Mouse (Mus musculus): ENCODE results near the gene Pikfyve. TPM values are rescaled to one million over a fixed set of nuclear protein-coding genes. Genes with fewer than 3 reads are reported as not detected.
"Not testable (repeated sequence)": the region's sequence is repeated elsewhere in the genome, so short reads cannot be mapped to it uniquely, and the experiment has no call there.

The Pikfyve gene
- polyA plus RNA-seq, 1 experiment from 2014 or later = 3.9 TPM

GRCm38 (mm10) chr1:65229768-65230167 lies 43.3 kb downstream of the Pikfyve start:
- not testable (repeated sequence) for H3K36me3 ChIP-seq (replicated peaks); H3K4me1 ChIP-seq (replicated peaks); H3K4me3 ChIP-seq (replicated peaks); H3K9me3 ChIP-seq (replicated peaks); H3K27ac ChIP-seq (replicated peaks); H3K27me3 ChIP-seq; H3K9ac ChIP-seq; H3K4me2 ChIP-seq; ATAC-seq (ENCODE audit: insufficient read depth)
- WGBS (ENCODE audit: insufficient replicate concordance) = 70% methylated on average over 3 of the region's 3 CpGs

DNA sequence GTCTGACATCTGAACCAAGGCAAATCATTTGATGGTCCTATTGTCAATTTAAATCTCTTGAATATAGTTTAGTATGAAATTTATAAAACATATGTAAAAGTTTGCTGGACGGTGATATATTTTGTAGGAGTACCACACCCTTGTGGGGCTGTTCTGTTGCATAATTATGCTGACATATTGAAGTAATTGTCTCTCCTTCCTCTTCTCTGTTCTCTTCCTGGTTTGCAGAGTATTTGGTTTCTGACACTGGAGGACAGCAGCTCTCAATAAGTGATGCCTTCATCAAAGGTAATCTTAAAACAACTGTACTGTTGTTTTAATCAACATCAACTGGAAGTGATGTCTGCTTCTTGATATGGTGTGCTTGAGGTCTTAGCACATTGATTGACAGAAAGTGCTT lies 44.1 kb downstream of the Pikfyve start:
- Histone ChIP-seq H3K27me3 (no peaks in the 10 kb centered on the region), H3K4me2 (no peak overlapping the region), H3K36me3 (replicated peaks) (peaks cover 15% of the 10 kb centered on the region), H3K9ac (no peak overlapping the region), H3K4me3 (replicated peaks) (no peak overlapping the region), H3K4me1 (replicated peaks) (no peaks in the 10 kb centered on the region), H3K9me3 (replicated peaks) (no peaks in the 10 kb centered on the region), H3K27ac (replicated peaks) (no peak overlapping the region)
- 72% methylated on average over 1 of the region's 1 CpGs for WGBS (ENCODE audit: insufficient replicate concordance)
- no peak for ATAC-seq (ENCODE audit: insufficient read depth)

DNA sequence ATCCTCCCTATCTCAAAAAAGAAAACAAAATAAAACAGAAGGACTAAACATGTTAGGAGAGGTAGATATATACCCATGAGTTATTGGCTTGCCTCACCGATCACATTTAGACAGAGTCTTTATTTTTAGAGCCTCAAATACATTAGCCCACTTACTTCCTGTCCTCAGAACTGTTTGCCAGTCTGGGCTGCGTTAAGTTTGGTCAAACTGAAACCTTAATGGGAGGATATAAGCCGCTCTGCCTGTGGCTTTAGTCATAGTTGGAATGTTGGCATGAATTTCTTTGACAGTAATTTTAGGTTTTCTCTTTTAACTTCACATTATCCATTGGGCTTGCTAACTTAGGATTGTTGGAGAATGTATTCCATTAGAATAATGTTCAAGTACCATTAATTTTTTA lies 51.2 kb downstream of the Pikfyve start:
- H3K4me2 ChIP-seq = no peak overlapping the region
- no peak overlapping the region for H3K9ac ChIP-seq
- no peak overlapping the region for H3K4me3 ChIP-seq (replicated peaks)
- H3K27me3 ChIP-seq = no peaks in the 10 kb centered on the region
- no peak for ATAC-seq (ENCODE audit: insufficient read depth)
- 42% methylated on average over 3 of the region's 3 CpGs for WGBS (ENCODE audit: insufficient replicate concordance)
- H3K36me3 ChIP-seq (replicated peaks) = peaks cover 21% of the 10 kb centered on the region
- H3K27ac ChIP-seq (replicated peaks) = no peak overlapping the region
- no peaks in the 10 kb centered on the region for H3K4me1 ChIP-seq (replicated peaks)
- H3K9me3 ChIP-seq (replicated peaks) = no peaks in the 10 kb centered on the region

- H3K9ac ChIP-seq = no peak overlapping the region
- no peak overlapping the region for H3K4me2 ChIP-seq
- H3K36me3 ChIP-seq (replicated peaks) = peaks cover 22% of the 10 kb centered on the region
- no peaks in the 10 kb centered on the region for H3K27me3 ChIP-seq
- no peaks in the 10 kb centered on the region for H3K4me1 ChIP-seq (replicated peaks)
- ATAC-seq (ENCODE audit: insufficient read depth) = no peak
- WGBS (ENCODE audit: insufficient replicate concordance) = 65% methylated on average over 1 of the region's 1 CpGs
- H3K9me3 ChIP-seq (replicated peaks) = no peaks in the 10 kb centered on the region
- no peak overlapping the region for H3K27ac ChIP-seq (replicated peaks)
- H3K4me3 ChIP-seq (replicated peaks) = no peak overlapping the region
Measured at GRCm38 (mm10) chr1:65245637-65246036, 59.2 kb downstream of the Pikfyve start.

DNA sequence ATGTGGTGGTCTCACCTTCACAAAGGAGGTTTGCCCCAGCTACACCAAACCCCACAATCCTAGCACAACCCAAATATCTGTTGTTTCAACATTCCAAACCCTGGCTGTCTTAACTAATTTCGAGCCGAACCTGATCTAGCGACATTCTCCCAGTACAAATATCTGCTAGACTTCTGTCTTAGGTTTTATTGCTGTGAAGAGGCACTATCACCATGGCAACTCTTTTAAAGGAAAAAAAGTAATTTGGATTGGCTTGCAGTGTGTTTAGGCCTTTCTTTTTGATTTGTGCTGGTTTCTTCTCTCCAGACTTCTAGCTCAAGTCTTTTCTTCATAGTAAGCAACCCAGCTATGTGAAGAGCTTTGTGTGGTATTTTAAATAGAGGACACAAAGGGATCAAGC lies 94.0 kb downstream of the Pikfyve start:
- Histone ChIP-seq H3K4me2 (no peak overlapping the region), H3K9ac (no peak overlapping the region), H3K36me3 (replicated peaks) (no peaks in the 10 kb centered on the region), H3K27me3 (no peaks in the 10 kb centered on the region), H3K4me1 (replicated peaks) (no peaks in the 10 kb centered on the region), H3K4me3 (replicated peaks) (no peak overlapping the region), H3K9me3 (replicated peaks) (no peaks in the 10 kb centered on the region), H3K27ac (replicated peaks) (no peak overlapping the region)
- no peak for ATAC-seq (ENCODE audit: insufficient read depth)
- 77% methylated on average over 3 of the region's 3 CpGs for WGBS (ENCODE audit: insufficient replicate concordance)

DNA sequence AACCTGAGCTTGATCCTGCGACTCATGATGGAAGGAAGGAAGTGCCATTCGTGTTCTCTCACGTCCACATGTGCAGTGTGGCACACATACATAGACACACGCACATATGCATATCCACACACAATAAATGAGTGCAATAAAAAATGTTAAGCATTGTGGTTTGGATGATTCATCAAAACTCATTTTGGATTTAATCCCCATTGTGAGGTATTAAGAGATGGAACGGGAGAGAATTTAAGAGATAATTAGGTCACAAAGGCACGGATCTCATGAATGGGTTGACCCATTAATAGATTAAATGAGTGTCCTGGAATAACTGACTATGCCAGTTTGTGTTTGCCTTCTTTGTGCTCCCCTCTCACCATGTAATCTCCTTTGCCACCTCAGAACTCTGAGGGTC lies 95.3 kb downstream of the Pikfyve start, which contains the start of gene Pth2r:
Gene Pth2r (plus strand): TSS at position 301 of the 400 bp plus-strand sequence.
- no peak within 1 kb of the TSS for H3K4me2 ChIP-seq
- H3K9ac ChIP-seq = no peak within 1 kb of the TSS
- H3K27me3 ChIP-seq = no peaks in the 10 kb centered on the region
- WGBS (ENCODE audit: insufficient replicate concordance) = 65% methylated on average over 6 of the region's 6 CpGs
- no peak within 1 kb of the TSS for H3K4me3 ChIP-seq (replicated peaks)
- no peaks in the 10 kb centered on the region for H3K9me3 ChIP-seq (replicated peaks)
- no peak within 1 kb of the TSS for H3K27ac ChIP-seq (replicated peaks)
- H3K4me1 ChIP-seq (replicated peaks) = no peaks in the 10 kb centered on the region
- no peaks in the 10 kb centered on the region for H3K36me3 ChIP-seq (replicated peaks)
- ATAC-seq (ENCODE audit: insufficient read depth) = no peak

- H3K27me3 ChIP-seq = no peaks in the 10 kb centered on the region
- H3K9me3 ChIP-seq (replicated peaks) = no peaks in the 10 kb centered on the region
- 8% methylated on average over 6 of the region's 6 CpGs for WGBS (ENCODE audit: insufficient replicate concordance)
- no peak overlapping the region for H3K4me3 ChIP-seq (replicated peaks)
- no peak overlapping the region for H3K27ac ChIP-seq (replicated peaks)
- H3K9ac ChIP-seq = no peak overlapping the region
- no peak overlapping the region for H3K4me2 ChIP-seq
- ATAC-seq (ENCODE audit: insufficient read depth) = no peak
- H3K4me1 ChIP-seq (replicated peaks) = no peaks in the 10 kb centered on the region
- no peaks in the 10 kb centered on the region for H3K36me3 ChIP-seq (replicated peaks)
Measured at GRCm38 (mm10) chr1:65282766-65283165, 96.3 kb downstream of the Pikfyve start.

DNA sequence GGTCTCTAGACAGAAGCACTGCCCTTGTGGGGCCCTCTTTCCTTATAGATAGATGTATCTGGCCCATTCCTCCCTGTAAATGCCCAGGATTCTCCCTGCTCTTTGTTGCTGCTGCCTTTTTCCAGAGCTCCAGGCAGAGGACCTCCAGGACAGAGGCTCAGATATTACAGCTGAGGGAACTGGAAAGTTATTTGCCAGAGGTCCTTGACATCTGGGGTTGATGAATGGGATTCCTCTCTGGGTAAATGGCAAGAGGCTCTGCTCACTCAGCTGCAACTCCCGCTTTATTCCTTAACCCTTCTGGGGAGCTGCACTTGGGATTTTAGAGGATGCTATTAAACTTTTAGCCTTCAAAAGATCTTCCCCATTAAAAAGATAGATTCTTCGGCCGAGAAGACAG lies 122.0 kb downstream of the Pikfyve start:
- no peaks in the 10 kb centered on the region for H3K9me3 ChIP-seq (replicated peaks)
- WGBS (ENCODE audit: insufficient replicate concordance) = 62% methylated on average over 3 of the region's 3 CpGs
- H3K27ac ChIP-seq (replicated peaks) = no peak overlapping the region
- no peaks in the 10 kb centered on the region for H3K36me3 ChIP-seq (replicated peaks)
- H3K4me2 ChIP-seq = no peak overlapping the region
- no peak overlapping the region for H3K9ac ChIP-seq
- ATAC-seq (ENCODE audit: insufficient read depth) = no peak
- H3K27me3 ChIP-seq = peaks cover 10% of the 10 kb centered on the region
- no peak overlapping the region for H3K4me3 ChIP-seq (replicated peaks)
- no peaks in the 10 kb centered on the region for H3K4me1 ChIP-seq (replicated peaks)

- ATAC-seq (ENCODE audit: insufficient read depth) = no peak
- Histone ChIP-seq H3K27ac (replicated peaks) (no peak overlapping the region), H3K9me3 (replicated peaks) (no peaks in the 10 kb centered on the region), H3K4me3 (replicated peaks) (no peak overlapping the region), H3K9ac (no peak overlapping the region), H3K4me2 (no peak overlapping the region; the same call in 1 of the 2 replicates), H3K4me1 (replicated peaks) (no peaks in the 10 kb centered on the region), H3K36me3 (replicated peaks) (no peaks in the 10 kb centered on the region), H3K27me3 (peaks cover 10% of the 10 kb centered on the region)
- 3% methylated on average over 29 of the region's 29 CpGs for WGBS (ENCODE audit: insufficient replicate concordance)
Measured at GRCm38 (mm10) chr1:65311214-65311933, 124.9 kb downstream of the Pikfyve start.

DNA sequence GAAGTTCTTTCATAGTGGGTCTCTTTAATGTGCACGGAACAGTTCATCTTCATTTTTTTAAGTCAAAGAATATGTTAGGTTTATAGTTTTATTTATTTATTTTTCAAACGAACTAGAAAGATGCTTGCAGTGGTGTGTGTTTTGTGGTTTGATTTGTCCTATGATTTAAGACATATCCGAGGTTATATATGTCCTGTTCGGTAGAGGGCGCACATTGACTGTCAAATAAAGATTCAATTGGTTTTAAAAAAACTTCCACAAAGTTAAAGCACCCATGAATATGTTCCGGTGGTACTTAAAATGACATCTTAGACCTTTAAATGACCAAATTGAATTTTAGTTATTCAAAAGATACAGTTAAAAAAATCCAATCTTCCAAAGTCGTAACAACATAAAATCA lies 125.6 kb downstream of the Pikfyve start:
- no peak overlapping the region for H3K4me2 ChIP-seq
- H3K36me3 ChIP-seq (replicated peaks) = no peaks in the 10 kb centered on the region
- peaks cover 10% of the 10 kb centered on the region for H3K27me3 ChIP-seq
- H3K9me3 ChIP-seq (replicated peaks) = no peaks in the 10 kb centered on the region
- no peak overlapping the region for H3K27ac ChIP-seq (replicated peaks)
- 7% methylated on average over 7 of the region's 7 CpGs for WGBS (ENCODE audit: insufficient replicate concordance)
- no peaks in the 10 kb centered on the region for H3K4me1 ChIP-seq (replicated peaks)
- no peak overlapping the region for H3K9ac ChIP-seq
- no peak overlapping the region for H3K4me3 ChIP-seq (replicated peaks)
- no peak for ATAC-seq (ENCODE audit: insufficient read depth)

DNA sequence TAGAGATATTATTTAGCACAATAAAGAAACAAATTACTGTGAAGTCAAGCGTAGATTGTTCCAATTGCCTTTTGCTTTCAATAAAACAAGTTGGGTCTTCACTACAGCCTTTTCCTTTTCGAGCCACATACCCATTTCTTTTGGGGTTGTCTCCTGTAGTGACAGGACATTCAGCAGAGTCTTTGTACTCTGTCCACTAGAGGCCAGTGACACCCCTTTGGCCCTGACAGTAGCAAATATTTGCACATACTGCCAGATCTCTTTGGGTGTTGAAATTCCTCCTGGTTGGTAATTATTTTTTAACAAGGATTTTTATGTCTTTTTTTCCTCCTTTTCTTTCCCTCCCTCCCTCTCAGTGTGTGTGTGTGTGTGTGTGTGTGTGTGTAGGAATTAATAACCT lies 126.4 kb downstream of the Pikfyve start:
- WGBS (ENCODE audit: insufficient replicate concordance) = 40% methylated on average over 2 of the region's 2 CpGs
- H3K27ac ChIP-seq (replicated peaks) = no peak overlapping the region
- no peak for ATAC-seq (ENCODE audit: insufficient read depth)

More for the DNA sequence above, 126.4 kb downstream of the Pikfyve start:
- no peak overlapping the region for H3K4me2 ChIP-seq
- H3K9me3 ChIP-seq (replicated peaks) = no peaks in the 10 kb centered on the region
- H3K4me1 ChIP-seq (replicated peaks) = no peaks in the 10 kb centered on the region
- no peak overlapping the region for H3K4me3 ChIP-seq (replicated peaks)
- H3K36me3 ChIP-seq (replicated peaks) = no peaks in the 10 kb centered on the region
- peaks cover 10% of the 10 kb centered on the region for H3K27me3 ChIP-seq
- H3K9ac ChIP-seq = no peak overlapping the region

Measured in liver, embryonic 15.5 days (tissue).